Mouse (Mus musculus) kidney, adult 18-20 months (tissue): Measurements from ENCODE around the gene Hpse2.

ENCODE experiments used
- DNase-seq: peaks from one replicate; pipeline ENCODE4 v3.0.0; 2021

Gene Hpse2

DNA sequence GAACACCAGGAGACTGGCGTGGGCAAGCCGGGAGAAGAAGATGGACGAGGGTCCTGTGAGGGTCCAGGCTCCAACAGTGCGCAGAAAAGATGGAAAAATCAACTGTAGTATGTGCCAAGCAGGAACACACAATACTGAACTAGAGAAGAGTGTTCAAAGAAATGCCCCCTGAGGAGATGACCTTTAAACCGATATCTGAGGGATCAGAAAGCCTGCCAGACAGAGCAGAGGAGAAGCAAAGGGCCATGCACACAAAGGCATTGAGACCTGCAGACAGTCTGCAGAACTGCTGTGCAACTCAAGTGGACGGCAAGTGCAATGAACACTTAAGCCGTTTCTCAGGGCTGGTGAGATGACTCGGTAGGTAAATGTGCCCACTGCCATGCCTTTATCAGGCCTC lies 620.8 kb downstream of the Hpse2 start:
- DNase-seq: no peak

DNA sequence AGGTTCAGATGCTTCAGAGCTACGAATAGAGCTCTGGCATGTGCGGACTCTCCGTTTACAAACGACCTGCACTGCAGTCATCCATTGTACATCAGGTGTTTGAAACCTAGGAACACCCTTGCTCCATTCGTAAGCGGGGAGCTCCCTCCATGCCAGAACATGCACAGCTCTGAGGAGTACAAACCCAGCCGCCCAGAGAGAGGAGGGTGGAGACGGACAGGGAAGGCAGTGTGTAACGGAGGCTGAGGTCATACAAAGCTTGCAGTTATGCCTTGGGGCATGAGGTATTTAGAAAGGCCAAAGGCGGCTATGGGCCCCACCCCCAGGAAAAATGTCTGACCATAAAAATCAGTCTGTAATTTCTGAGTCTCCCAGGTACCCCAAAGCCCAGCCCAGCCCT lies 623.8 kb downstream of the Hpse2 start:
- DNase-seq: no peak

DNA sequence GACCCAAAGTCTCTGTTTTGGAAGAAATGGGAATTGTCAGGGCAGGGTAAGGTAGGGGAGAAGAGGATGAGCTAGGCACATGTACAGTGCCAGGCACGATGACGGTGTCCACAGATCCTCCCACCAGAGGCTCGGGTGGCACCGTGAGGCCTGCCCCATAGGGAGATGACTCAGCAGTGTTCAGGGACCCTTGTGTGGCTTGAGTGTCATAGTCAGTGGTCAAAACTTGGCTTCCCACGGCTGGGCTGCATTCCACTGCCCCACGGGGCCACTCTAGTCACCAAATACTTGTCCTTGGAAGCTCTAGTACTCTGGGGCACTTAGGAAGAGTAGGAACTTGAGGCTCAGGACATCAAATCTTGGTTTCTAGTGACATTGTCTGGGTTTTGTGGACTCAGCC lies 631.5 kb downstream of the Hpse2 start:
- DNase-seq: no peak

DNA sequence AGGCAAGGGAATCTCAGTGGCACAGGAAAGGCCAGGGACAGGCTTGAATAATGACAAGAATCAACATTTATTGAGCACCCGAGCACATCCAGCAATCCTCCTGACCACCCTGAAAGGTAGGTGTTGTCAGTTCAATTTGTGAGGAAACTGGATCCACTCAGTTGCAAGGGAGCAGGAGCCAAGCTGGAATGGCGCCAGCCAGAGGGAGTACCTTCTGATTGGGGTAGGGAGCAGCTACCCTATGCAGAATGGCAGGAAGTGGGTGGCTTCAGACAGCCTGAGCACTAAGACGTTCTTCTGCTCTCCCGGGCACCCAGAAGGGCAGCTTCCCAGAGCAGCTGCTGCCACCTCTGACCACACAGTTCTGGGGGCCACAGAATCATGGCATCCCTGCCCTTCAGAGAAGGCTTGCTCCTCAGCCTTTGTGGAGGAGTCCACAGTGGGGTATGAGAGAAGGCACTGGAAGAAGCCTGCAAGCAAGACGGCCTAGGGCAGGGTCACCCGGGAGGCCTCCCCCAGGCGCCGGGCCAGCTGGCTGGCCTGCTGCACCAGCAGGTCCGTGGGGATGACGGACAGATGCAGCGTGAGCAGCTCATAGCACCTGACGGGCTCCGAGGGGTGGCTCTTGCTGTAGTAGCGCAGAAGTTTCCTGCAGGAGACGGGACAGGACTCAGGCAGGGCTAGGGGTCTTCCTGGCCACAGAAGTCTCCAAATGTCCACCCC lies 632.8 kb downstream of the Hpse2 start:
- DNase-seq: peak; percentile 69

DNA sequence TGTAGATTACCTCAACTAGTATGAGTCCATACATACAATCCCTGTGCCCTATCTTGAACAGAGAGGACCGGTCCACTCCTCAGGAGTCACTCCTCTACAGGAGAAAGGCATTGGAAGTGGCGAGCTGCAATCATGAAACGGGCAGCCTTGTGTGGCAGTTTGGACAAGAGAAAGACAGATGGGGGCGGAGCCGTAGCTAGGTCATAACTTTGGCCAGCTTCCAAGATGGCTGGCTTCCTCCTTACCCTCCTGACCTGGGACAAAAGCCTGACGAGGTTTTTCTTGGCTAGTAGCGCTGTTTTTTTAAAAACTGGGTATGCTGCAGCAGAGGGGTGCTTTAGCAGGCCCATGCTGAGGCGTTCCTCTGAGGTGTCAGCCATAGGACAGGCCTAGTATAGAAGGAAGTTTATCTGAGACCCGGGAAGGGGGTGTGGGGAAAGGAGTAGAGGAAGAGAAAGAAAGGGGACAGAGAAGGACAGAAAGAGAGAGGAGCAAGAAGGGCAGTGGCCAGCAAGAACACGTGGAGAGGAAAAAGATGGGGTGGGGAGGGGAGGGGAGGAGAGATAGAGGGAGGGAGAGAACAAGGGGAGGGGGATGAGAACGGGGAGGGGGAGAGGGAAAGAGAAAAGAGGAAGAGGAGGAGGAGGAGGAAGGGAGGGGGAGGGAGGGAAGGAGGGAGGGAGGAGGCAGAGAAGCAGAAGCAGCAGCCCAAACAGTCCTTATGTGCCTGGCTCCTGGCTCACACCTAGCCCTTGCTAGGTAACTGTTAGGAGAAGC lies 634.8 kb downstream of the Hpse2 start:
- DNase-seq: peak; percentile 86

DNA sequence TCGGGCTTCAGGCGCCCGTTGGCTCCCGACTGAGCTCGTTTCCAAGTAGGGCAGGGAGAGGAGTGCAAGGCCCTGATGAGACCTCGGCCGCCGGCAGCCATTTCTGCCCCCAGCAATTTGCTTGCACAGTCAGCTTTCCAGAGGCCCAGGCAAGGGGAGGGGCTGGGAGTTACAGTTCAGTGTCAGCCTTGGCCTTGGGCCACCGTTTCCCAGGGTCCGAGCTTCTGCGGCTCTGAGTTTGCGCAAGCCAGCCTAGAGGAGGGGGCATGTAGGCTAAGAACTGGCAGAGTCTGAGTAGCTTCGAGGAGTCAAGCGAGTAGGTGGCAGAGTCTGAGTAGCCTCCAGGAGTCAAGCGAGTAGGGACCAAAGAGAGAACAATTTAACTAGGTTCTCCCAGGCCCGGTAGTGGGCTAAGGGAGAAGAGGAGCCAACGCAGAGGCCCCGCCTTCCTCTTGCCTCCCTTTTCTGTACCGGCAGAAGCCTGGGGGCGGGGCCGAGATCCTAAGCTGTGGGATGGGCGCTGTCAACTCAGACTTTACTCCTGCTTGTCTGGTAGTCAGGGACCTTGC lies 635.7 kb downstream of the Hpse2 start, which contains the start of gene Pyroxd2:
Pyroxd2 (minus strand) TSS at position 413 of the 569 bp plus-strand sequence.
- peak; percentile 90 for DNase-seq

DNA sequence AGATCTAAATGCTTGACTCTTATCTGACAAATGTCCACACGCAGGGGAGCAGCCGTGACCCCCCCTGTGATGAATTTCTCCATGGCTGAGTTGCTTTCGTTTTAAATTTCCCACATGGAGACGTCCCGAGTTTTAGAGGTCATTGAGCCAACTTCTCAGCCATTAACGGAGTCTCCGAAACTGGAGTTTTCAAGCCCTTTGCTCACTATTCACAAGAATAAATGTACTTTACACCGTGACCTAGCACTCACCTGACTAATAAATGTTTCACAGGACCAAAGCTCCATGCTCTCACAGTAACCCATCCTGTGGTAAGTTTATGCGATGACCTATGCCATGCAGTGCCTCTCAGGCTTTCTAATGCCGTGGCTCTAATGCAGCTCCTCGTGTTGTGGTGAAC lies 638.0 kb downstream of the Hpse2 start:
- DNase-seq: peak; percentile 32

DNA sequence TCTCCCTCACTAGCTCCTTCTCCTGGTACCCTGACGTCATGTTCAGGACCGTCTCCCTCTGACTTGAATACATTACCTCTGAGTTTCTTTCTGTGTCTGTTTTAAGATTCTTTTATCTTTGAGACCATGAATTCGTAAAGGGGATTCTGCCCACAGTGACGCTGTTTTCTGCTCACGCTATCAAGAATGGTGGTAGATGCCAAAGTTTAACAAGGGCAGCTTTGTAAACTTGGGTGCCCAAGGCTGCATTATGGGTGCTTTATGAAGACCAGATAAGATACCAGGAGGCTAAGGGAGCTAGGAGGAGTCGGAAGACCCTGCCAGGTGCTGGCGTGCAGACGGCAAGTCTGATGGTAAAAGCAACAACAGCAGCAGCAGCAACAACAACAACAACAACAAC lies 641.5 kb downstream of the Hpse2 start:
- no peak for DNase-seq

DNA sequence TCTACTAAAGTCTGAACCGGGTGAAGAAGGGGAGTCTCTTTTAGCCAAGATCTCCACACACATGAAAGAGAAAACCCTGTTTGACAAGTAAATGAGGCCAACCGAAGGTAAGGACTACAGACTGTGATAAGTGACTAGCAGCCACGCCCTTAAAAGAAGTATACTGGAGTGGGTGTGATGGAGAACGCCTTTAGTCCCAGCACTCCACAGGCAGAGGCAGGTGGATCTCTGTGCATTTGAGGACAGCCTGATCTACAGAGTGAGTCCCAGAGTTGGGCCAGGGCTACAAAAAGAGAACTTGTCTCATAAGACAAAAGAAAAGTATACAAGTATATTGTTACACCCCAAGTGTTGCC lies 642.3 kb downstream of the Hpse2 start:
- no peak for DNase-seq

DNA sequence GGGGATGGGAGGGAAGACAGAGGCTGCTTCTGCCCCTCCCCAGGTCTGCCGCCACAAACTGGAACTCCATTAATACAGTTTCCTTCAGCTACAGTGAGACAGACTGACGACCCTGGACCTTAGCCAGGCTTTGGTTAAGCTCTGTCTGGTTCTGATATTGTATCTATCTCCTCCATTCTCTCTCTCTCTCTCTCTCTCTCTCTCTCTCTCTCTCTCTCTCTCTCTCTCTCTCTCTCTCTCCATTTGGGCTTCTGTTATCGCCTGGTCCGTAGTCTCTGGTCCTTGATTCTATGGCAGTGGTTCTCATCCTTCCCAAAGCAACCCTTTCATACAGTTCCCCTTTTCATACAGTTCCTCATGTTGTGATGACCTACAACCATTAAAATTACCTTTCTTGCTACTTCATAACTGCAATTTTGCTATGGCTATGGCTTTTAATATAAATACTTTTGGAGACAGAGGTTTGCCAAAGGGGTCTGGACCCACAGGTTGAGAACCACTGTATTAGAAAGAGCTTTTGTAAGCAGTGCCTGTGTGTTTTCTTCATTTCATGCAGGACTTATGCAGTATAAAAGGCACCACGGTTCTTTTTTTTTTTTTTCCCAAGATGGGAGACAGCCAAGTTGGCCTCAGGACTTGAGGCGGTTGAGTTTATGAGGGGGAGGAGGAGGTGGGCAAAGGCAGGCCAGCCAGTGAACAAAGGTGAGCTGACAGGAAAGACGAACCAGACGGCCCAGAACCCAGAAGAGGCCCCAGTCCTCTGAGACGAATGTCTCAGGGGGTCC lies 642.9 kb downstream of the Hpse2 start:
- no peak for DNase-seq

DNA sequence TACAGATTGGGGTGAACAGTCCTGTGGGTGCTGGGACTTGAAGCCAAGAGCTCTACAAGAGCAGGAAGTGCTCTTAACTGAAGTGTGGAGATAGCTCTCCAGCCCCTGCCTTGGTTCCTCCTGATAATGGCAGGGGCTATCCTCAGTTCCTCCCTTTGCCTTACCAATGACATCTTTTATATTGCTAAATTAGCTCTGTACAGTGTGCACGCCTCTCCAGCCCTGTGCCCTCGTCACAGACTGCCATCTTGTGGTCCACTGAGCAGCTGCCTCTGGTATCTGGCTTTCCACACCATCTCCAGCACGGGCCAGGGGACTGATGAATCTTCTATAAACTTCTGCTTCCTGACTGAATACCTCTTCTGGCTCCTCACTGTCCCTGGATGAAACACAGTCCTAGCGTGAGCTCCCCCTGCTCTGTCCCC lies 644.0 kb downstream of the Hpse2 start:
- DNase-seq: peak; percentile 55

DNA sequence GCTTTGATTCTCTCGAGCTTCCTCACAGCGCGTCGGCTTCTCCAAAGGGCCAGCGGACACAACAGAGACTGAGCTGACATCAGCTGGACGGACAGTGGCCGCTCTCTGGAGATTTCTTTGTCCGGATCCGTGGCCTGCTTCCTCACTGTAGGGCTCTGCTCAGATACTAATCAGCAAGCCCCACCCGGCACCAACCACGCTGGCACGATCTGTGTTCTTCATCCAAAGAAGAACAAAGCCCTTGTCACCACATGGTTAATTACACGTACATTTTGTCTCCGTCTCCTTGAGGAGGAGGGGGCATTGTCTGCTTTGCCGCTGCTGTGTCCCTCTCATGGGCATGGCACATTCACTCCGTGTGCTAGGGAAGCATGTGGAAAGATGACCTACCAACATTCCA lies 644.9 kb downstream of the Hpse2 start:
- no peak for DNase-seq

DNA sequence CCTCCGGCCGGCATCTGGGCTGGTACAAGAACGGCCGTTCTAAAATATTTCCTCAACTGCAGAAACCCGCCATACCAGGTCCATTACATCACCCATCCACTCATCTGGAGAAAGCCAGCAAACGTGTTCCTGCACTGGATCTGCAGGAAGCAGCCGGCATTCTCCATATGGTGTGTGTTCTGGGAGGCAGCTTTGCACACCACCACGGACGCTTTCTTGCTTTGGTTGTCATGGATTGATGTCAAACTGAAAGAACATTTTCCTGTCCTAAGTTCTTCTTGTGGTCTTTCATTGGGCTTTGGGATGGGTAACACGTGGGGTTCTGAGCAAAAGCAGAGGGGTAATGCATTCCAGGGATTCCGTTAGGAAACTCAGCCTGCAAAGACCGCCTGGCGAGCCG lies 646.3 kb downstream of the Hpse2 start:
- DNase-seq: no peak

DNA sequence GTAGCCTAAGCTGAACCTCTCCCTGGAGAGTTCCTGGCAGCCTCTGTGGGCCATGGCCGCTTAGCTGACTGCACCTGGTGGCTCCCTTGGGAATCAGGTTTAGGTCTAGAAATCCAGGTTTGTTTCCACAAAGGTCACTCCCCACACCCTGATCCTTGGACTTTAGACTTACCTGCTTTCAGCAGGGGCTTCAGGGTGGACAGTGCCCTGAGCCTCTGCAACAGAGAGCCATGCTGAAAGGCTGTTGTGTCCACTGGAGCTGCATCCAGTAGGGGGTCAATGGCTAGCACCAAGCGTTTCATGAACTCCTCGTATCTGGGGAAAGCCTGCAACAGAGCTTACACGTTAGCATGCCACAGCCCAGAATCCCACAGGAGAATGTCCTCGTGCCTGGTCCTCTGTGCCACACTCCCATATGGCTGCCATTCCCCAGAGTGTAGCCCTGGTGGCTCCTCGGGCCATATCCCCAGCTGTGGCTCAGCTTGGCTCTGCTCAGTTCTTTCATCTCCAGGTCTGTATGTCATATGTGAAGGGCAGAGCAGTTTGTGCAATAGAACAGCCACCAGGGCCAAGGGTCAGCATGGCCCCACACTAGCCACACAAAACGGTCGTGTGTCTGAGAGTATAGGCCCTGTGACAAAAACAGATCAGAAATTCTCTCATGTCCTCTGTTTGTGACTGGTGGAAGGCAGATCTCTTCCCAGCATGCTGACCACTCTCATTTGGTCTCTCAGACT lies 647.8 kb downstream of the Hpse2 start:
- no peak for DNase-seq

DNA sequence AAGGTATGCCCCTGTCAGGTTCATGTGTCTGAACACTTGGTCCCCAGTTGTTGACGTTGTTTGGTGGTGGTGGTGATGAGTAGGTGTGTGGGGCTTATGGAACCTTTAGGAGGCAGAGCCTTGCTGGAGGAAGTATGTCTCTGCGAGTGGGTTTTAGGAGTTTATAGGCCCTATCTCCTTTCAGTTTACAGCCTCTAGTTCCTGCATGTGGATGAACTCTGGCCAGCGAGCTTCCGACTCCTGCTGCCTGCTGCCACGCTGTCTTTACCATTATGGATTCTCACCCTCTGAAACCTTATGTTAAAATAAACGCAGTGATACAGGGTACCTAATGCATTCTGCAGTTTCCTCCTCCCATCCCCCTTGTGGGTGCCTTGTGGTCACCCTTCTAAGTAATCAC lies 648.4 kb downstream of the Hpse2 start:
- DNase-seq: no peak

DNA sequence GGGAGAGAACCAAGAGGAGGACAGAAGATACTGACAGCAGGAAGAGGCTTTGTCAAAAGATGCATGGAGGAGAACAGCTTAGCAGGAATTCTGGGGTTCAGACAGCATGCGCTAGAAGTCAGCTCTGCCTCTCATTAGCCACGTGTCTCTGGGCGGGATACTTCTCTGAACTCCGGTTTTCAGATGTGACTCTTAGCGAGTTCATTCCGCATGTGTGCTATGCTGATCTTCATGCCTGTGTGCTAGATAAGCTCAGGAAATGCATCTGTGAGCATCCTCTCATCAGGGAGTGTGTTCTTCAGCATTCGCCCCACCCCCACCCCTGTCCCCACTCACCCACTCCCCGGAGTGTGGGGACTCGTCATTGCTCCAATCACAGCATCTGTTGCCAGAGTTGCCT lies 650.4 kb downstream of the Hpse2 start:
- DNase-seq: no peak
